Mouse (Mus musculus) C2C12 (cell line): ENCODE measurements around the gene Sult2b1.

Experiments
- CTCF ChIP-seq: IDR thresholded peaks from one replicate; pipeline ENCODE4 v1.5.1; 2011; ENCODE audit not compliant: control insufficient read depth, insufficient read depth, insufficient read length
- USF1 ChIP-seq: IDR thresholded peaks from one replicate; pipeline ENCODE4 v1.6.1; 2011; ENCODE audit warnings: low read depth, mild to moderate bottlenecking, control low read depth, moderate library complexity

DNA sequence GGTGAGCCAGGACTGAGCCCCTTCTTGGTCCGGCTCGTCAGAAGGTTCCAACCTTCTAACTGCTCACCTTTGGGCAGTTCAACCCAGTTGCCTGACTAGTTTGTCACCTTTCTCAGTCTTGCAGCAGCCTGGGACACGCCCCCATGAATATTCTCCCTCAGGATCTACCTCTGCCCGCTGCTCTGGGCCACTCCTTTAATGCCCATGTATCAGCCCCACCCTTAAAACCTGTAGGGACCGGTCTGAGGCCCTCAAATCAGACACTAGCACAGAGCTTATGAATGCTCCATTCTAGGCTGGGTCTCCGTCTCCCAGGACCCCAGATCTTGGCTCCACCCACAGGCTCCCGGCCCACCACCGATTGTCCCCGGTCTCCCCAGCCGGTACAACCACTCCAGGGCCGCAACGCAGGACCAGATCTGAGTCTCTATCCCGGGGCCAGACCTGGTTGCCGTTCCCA lies 69.8 kb downstream of the Sult2b1 start:
- TF ChIP-seq CTCF (no peak), USF1 (no peak)
